Mouse (Mus musculus) limb, embryonic 12.5 days (tissue): Measurements from ENCODE around the gene Nlrp1a. TPM values are rescaled to one million over a fixed set of nuclear protein-coding genes. Genes with fewer than 3 reads are reported as not detected.

Experiments used
- polyA plus RNA-seq: library from polyadenylated mRNA; unstranded; fragments of >200 nt; fragmentation: Nextera tagmentation; extraction: Ambion mirVana; gene quantifications from 2 replicates; pipeline ENCODE4 v1.2.1, GENCODE M21; 2016

Nlrp1a gene
- polyA plus RNA-seq, 1 experiment from 2014 or later = 0.05 TPM

Other genes starting within 250 kb of the Nlrp1a start
- gene Nup88, start 174.7 kb downstream of the Nlrp1a start, polyA plus RNA-seq = 145 and 147 TPM in 2 replicates
- gene Rpain, start 174.5 kb downstream of the Nlrp1a start, polyA plus RNA-seq = 70.5 and 78.1 TPM in 2 replicates
- 259 and 269 TPM in 2 replicates for gene C1qbp, start 161.7 kb downstream of the Nlrp1a start, polyA plus RNA-seq
- 28.2 and 29.4 TPM in 2 replicates for gene Dhx33, start 140.3 kb downstream of the Nlrp1a start, polyA plus RNA-seq
- gene Mis12, start 125.1 kb downstream of the Nlrp1a start, polyA plus RNA-seq = 54.0 and 56.8 TPM in 2 replicates
- 37.2 and 38.3 TPM in 2 replicates for gene Derl2, start 124.9 kb downstream of the Nlrp1a start, polyA plus RNA-seq
- 250 and 257 TPM in 2 replicates for gene 6330403K07Rik, start 111.2 kb downstream of the Nlrp1a start, polyA plus RNA-seq
- gene Nlrp1b, start 86.0 kb upstream of the Nlrp1a start, polyA plus RNA-seq = not detected in 2 replicates